Mouse (Mus musculus) bone marrow macrophage, adult 2 months (primary cell): ENCODE measurements around the gene Dzank1.

ENCODE experiments used
- CTCF ChIP-seq: IDR thresholded peaks from 2 replicates; pipeline ENCODE4 v1.5.1; 2012; ENCODE audit warnings: low read depth, mild to moderate bottlenecking, low read length, moderate library complexity
- POLR2A ChIP-seq: IDR thresholded peaks from 2 replicates; pipeline ENCODE4 v1.6.1; 2012; ENCODE audit warnings: mild to moderate bottlenecking, low read depth, low read length, borderline replicate concordance

DNA sequence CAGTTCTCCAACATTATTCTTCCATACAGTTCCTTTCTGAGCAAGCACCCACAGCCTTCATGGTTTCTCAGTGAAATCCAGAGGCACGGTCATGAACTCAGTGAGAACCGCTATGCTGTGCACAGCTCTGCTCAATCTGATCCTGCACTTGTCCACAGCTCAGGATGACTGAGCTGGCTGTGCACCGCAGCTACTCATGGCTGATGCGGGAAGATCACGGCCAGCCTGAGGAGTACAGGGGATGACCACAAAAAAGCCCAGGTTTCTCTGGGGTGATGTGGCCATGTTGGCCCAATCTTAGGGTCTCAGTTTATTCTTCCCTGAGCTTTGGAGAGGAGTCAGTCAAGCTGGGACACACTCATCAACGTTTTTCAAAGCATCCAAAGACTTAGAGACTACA, 68.9 kb downstream of the Dzank1 start:
- no peak for TF ChIP-seq POLR2A
- no peak for TF ChIP-seq CTCF
